Mouse (Mus musculus): Measurements from ENCODE around the gene Cnot6l.
A peak's percentile ranks its signal among the peaks of the same experiment; 100 is the strongest.

Gene Cnot6l

DNA sequence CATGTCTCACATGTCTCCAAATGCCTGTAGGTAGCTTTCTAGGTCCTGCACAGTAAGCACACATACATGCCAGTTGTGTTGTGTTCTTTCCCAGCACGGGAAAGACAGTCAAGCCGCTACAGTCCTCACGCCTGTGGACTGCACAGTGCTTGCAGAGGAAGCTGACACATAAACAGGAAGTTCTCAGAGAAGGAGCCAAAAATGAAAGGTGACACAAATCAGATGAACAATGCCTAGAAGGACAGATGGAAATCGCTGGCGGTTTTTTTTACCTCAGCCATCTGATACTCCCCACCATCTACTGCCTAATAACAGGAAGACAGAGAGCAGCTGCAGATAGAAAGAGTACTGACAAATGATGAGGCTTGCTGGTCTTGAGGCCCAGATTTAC is at the start of gene Cnot6l:
Gene Cnot6l, minus strand, starts transcription at position 151 of the 391 bp plus-strand sequence.
- DNase-seq (ENCODE audit: low spot score): no peak

DNA sequence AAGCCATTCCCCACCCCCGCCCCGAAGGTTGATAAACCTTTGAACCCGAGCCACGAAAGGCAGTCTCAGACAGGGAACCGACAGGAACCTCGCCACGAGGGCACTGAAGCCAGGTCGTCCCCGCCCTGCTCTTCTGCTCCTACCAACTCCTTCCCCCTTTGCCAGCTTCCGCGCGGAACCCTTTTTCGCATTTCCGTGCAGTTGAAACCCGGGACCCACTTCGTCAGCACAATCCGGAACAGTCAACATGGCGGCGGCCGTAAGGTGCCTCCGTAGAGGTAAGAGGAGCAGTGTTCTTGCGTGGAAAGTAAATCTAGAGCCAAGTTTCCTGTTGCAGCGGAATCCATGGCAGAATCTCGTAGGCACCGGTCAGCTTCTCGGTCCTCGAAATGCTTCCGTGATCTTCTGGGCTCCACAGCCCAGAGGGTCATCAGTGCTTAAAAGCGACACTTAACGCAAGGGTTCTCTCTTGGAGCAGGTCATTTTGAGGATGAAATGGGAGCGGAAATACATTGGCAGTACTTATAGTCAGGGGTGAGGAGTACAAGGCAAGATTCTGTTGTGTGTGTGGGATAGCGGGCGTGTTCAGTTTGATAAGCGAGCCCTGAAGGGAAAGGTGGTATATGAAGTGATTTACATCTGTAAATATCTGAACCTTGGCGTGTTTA is 46.1 kb upstream of the Cnot6l start:
- DNase-seq (ENCODE audit: low spot score): peak; percentile 91

GRCm38 (mm10) chr5:96209459-96209858 is 45.5 kb upstream of the Cnot6l start, which contains the start of gene Mrpl1:
Gene Mrpl1, plus strand, starts transcription at chr5:96209493.
- DNase-seq (ENCODE audit: low spot score): peak; percentile 52

DNA sequence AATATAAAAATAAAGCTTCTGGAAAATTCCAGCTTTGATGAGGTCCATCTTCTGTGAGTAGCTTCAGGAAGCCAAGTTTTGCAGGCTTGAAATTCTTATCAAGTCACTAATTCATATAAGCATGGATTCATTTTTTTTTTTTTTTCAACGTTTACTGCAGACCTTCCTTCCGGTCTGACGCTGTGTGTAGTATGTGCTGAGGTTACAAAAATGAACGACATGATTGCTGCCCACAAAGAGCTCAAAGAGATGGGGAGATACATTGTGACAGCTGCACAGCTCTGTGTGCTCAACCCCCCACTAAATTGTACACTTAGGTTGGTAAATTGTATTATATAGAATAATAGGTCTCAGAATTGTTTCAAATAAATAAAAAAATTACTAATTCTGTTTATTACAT is 44.6 kb upstream of the Cnot6l start:
- no peak for DNase-seq (ENCODE audit: low spot score)

DNA sequence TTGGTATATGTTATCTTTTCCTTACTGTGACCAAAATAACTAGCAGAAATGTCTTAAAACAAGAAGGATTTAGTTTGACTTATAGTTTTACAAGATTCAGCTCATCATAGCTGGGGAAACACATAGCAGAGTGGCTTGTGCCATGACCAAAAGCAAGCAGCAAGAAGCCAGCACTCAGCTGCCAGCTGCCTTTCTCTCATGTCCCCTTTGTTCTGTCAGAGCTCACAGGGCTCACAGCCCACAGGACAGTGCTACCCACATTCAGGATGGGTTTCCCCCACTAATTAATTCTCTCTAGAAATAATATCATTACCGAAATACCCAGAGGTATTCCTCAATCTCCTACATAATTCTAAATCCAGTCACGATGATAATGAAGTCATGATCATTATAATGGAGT is 43.6 kb upstream of the Cnot6l start:
- DNase-seq (ENCODE audit: low spot score): no peak

DNA sequence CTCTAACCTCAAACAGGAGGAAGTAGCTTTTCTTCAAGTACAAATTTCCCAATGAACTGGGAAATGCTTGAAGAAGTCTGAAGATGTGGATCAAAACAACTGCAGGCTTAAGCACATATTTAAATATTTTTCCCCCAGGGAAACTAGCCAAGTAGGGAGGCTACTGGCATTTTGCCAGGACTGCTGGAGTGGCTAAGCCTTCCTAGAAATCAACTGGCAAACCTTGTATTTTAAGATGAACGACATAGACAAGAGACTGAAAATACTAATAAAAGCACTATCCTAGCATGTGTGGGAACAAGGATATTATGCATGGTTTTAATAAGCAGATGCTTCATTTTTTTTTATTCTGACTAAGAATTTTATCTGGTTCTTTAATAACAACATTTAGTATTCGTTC is 42.9 kb upstream of the Cnot6l start:
- no peak for DNase-seq (ENCODE audit: low spot score)

DNA sequence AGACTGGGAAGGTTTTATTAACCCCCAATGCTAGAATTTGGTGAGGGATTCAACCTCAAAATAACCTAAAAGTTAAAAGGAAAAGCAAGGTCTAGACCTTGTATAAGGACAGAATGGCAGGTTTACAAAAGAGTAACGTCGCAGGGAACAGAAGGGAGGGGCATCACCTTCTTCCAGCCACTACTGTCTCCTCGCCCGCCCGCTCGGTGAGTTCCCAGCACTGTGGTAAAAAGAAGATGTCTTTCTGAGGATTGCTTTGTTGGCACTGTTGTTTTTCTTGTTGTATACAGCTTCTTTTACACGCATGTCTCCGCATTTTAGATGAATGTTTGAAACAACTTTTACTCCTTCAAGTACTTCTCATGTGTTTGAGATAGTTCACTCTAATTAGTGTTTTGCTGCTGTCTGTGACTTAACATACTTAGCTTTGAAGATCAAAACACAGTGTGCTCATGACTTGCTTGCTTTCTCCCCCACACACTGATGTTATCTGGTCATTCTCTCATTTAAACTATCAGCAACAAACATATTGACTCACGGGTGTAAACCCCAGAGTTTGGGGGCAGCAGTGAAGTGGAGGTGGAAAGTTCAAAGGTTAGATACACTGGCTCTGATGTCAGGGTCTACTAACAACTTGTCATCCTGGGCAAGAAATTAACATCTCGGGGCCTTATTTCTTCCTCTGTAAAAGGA is 37.6 kb upstream of the Cnot6l start:
- DNase-seq (ENCODE audit: low spot score): no peak

- peak; percentile 24 for DNase-seq (ENCODE audit: low spot score)
Observed at GRCm38 (mm10) chr5:96200269-96200668, 36.3 kb upstream of the Cnot6l start.

DNA sequence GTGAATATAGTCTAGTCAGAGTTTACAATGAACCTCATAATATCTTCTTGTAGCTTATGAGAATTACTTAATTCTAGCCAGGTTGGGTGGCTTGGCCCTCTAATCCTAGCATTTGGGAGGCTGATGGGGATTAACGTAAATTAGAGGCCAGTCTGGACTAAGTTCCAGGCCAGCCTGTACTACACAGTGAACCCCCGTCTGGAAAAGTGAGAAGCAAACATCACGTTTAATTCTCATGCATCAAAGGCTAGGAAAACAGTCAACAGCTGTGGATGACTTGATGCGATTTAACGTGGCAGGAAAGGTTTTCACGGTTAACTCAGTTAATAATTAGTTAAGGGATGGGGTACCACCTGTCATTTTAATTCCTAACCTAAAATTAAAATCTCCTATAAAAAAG is 34.3 kb upstream of the Cnot6l start:
- no peak for DNase-seq (ENCODE audit: low spot score)

GRCm38 (mm10) chr5:96196547-96197052 is 32.6 kb upstream of the Cnot6l start:
- no peak for DNase-seq (ENCODE audit: low spot score)

- DNase-seq (ENCODE audit: low spot score): no peak
Observed at GRCm38 (mm10) chr5:96191251-96191650, 27.3 kb upstream of the Cnot6l start.

- no peak for DNase-seq (ENCODE audit: low spot score)
Observed at GRCm38 (mm10) chr5:96189761-96190160, 25.8 kb upstream of the Cnot6l start.

DNA sequence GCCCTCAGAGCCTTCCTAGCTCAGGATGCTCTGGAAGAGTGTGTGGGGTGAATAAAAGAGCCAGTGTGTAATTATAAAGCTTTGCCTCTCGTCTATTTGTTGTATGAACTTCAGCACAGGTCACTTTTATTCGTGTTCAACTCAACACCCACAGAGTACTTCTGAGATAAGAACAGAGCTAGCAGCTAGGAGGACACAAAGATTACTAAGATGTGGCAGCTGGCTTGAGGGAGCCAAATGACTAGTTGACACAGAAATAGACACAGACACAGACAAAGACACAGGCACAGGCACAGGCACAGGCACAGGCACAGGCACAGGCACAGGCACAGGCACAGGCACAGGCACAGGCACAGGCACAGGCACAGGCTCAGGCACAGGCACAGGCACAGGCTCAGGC is 20.0 kb upstream of the Cnot6l start:
- DNase-seq (ENCODE audit: low spot score): no peak

DNA sequence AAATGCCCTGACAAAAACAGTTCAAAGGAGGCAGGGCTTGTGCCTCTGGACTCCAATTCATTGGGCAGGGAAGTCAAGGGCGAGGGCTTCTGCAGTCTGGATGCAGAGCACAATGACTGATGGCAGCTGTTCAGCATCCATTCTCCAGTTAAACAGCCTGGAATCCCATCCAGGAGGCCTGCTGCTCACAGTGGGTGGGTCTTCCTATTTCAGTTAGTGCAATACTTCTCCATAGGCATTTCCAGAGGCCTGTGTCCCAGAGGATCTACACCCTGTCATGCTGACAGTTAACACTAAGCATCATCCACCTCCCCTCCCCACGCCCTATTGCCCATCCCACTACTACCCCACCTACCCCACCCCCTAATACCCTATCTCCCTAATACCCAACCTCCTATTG is 19.2 kb upstream of the Cnot6l start:
- no peak for DNase-seq (ENCODE audit: low spot score)

- DNase-seq (ENCODE audit: low spot score): no peak
Observed at GRCm38 (mm10) chr5:96176879-96177358, 12.9 kb upstream of the Cnot6l start.

DNA sequence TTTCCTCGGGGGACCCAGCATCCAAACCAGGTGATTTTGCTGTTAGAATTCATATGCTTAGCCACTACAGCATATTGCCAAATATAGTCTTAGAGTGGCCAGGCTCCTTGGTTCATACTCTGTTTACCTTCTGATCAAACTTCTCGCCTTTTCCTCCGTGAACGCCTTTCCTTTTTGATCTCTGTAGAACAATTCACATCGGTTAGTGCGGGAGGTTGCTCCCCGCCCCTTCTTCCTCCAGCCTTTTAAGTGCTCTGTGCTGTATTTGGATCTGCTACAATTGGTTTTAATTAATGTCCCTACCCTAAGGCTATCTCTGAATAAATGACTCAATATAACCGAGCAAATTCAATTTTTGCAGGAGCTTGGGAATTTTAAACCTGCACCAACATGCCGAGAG is 12.2 kb upstream of the Cnot6l start:
- DNase-seq (ENCODE audit: low spot score): no peak

GRCm38 (mm10) chr5:96171765-96172164 is 7.8 kb upstream of the Cnot6l start:
- DNase-seq (ENCODE audit: low spot score): no peak

DNA sequence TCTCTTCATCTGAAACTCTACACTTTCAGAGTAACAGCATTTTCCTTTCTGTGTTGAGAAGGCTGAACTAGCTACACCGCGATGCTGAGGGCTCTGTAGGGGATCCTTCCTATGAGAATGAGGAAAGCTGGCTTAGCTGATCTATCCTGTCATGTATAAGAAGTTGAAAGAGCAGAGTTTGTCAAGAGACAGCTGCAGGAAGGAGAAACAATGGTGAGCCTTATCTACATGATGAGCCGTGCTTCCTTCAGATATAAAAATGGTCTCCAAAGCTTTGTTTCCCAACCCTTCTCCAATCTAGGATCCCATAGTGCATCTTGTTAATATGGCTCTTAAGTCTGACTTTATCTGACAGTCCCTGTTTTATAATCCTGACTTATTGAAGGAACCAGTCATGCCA is 6.5 kb upstream of the Cnot6l start:
- DNase-seq (ENCODE audit: low spot score): no peak

DNA sequence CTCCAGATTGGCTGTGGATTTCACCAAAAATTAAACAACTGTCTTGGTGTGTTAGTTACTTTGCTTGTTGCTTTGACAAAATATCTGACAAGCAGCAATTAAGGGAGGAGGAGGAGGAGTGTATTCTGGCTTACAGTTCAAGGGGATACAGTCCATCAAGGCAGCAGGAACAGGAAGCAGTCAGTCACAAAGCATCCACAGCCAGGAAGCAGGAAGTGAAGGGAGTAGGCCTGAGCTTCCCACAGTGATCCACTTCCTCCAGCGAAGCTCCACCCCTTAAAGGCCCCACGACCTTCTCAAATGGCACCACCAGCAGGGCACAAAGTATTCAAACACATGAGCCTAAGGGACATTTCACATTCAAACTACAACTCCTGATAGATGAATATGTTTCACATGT is 2.8 kb upstream of the Cnot6l start:
- DNase-seq (ENCODE audit: low spot score): no peak

DNA sequence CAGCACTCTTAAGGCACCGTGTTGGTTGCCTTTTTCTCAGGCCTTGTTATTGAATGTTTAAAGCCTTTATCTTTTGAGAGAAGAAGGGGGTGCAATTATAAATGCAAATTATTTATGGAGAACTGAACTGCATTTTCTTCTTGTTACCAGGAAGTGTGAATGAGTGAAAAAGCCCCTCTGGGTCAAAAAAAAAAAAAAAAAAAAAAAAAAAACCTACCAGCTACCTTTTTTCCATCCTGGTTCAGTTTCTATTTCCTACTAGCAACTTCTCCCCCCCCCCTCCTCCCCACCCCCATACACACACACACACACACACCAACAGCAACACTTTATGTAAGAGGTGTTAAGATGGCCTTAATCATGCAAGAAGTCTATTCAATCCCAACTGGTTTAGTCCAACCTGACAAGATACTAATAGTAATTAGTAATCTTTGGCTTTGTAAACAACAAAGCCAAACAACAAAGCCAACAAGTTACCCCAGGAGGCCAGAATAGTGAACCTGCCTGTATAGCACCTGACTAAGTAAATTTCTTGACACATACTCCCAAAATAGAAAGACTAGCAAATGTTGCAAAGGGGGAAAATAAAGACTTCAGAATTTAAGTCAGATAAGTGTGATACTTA is 463 bp downstream of the Cnot6l start:
- DNase-seq (ENCODE audit: low spot score): peak; percentile 27

DNA sequence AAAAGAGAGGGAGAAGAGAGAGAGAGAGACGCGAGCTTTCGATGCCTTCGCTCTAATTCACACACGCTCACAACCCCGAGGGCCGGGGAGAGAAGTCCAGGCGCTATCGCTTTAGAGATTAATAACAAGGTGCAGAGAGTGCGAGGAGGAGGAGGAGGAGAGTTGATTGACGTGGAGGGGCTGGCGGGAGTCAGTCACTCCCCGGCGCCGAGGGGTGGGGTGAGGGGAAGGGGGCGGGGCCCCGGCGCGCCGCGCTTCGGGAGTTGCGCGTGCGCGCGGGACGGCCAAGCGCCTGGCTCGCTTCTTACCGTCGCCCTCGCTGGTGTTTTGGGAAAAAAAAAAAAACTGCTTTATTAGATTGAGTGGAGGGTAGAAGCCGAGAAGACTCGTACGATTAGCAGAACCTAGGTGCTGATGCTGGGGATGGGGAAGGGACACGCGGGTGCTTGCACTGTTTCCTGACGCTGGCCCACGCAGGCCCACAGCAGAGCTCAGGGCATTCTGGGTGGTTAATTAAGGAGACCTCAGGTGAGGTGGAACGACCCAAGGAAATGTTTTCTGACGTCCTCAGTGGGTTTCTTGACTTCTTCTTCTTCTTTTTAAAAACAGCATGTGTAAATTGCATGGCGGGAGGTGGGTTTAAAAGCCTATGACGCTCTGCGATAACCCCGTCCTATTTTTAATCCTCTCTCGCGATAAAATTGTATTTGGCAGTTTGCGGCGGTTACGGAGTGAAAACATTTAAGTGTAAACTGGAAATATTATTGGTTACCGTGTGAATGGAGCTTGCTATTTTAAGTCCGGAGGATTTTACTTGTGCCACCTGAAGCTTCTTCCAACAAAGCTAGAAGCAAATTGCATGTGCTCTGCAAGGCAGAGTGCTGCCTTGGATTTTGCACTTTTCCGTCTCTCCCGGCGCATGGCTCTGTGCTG is 1.3 kb downstream of the Cnot6l start:
- DNase-seq (ENCODE audit: low spot score): peak; percentile 83

Data from c-Kit-positive CD71-positive TER-119-positive erythroid progenitor cells, embryonic 14.5 days (primary cell).